Mouse (Mus musculus) limb, embryonic 12.5 days (tissue): ENCODE results near the gene Ccnf. TPM values are rescaled to one million over a fixed set of nuclear protein-coding genes. Genes with fewer than 3 reads are reported as not detected.

Source experiments
- ATAC-seq: fragments of 200-750 bp; cut with Nextera tagmentation; 2 replicates; pipeline ENCODE4 v1.8.0; 2017; ENCODE audit warnings: low read depth, moderate TSS enrichment; ENCODE audit not compliant: insufficient number of reproducible peaks, insufficient read depth, low FRiP score, low TSS enrichment
- H3K27ac ChIP-seq: fragments of 300-500 bp; sonication (generic); 2 replicates; pipeline ENCODE4 v1.5.1; 2016; ENCODE audit warnings: mild to moderate bottlenecking, moderate library complexity
- H3K27me3 ChIP-seq: fragments of 300-500 bp; sonication (generic); 2 replicates; pipeline ENCODE4 v1.6.1; 2016; ENCODE audit warnings: mild to moderate bottlenecking, moderate library complexity
- H3K36me3 ChIP-seq: fragments of 300-500 bp; sonication (generic); 2 replicates; pipeline ENCODE4 v1.6.1; 2016; ENCODE audit warnings: mild to moderate bottlenecking, moderate library complexity
- H3K4me1 ChIP-seq: fragments of 300-500 bp; sonication (generic); replicated peaks from 2 replicates; pipeline ENCODE4 v1.6.1; 2016
- H3K4me2 ChIP-seq: fragments of 300-500 bp; sonication (generic); 2 replicates; pipeline ENCODE4 v1.6.1; 2016; ENCODE audit warnings: mild to moderate bottlenecking, moderate library complexity
- H3K4me3 ChIP-seq: fragments of 300-500 bp; sonication (generic); replicated peaks from 2 replicates; pipeline ENCODE4 v1.5.1; 2016; ENCODE audit warnings: mild to moderate bottlenecking
- H3K9ac ChIP-seq: fragments of 300-500 bp; sonication (generic); replicated peaks from 2 replicates; pipeline ENCODE4 v1.6.1; 2016; ENCODE audit warnings: mild to moderate bottlenecking, moderate library complexity
- H3K9me3 ChIP-seq: fragments of 300-500 bp; sonication (generic); 2 replicates; pipeline ENCODE4 v1.6.1; 2016; ENCODE audit warnings: mild to moderate bottlenecking, moderate library complexity
- WGBS: fragments of 180-500 bp; shearing (Covaris S2); methylation state at CpG from one replicate; pipeline ENCODE4 v1.1.7; 2016; 5-methylcytosine and 5-hydroxymethylcytosine counted together
- polyA plus RNA-seq: library from polyadenylated mRNA; unstranded; fragments of >200 nt; fragmentation: Nextera tagmentation; extraction: Ambion mirVana; gene quantifications from 2 replicates; pipeline ENCODE4 v1.2.1, GENCODE M21; 2016

The Ccnf gene
- polyA plus RNA-seq, 1 experiment from 2014 or later: 92.7 TPM

GRCm38 (mm10) chr17:24201092-24201491, 50.2 kb downstream of the Ccnf start:
- ATAC-seq: no peak
- no peak overlapping the region for H3K4me3 ChIP-seq
- H3K4me2 ChIP-seq: no peak overlapping the region
- no peak overlapping the region for H3K27ac ChIP-seq
- WGBS: 79% methylated on average over 4 of the region's 4 CpGs
- H3K27me3 ChIP-seq: peaks cover 3% of the 10 kb centered on the region; the same call in 1 of the 2 replicates
- no peaks in the 10 kb centered on the region for H3K36me3 ChIP-seq
- peaks cover 26% of the 10 kb centered on the region for H3K4me1 ChIP-seq
- no peak overlapping the region for H3K9ac ChIP-seq
- H3K9me3 ChIP-seq: no peaks in the 10 kb centered on the region

GRCm38 (mm10) chr17:24199741-24200140, 51.5 kb downstream of the Ccnf start:
- no peak for ATAC-seq
- H3K36me3 ChIP-seq: no peaks in the 10 kb centered on the region
- H3K4me2 ChIP-seq: no peak overlapping the region
- 60% methylated on average over 4 of the region's 4 CpGs for WGBS
- no peaks in the 10 kb centered on the region for H3K27me3 ChIP-seq
- H3K9me3 ChIP-seq: no peaks in the 10 kb centered on the region
- peaks cover 18% of the 10 kb centered on the region for H3K4me1 ChIP-seq
- H3K9ac ChIP-seq: no peak overlapping the region
- no peak overlapping the region for H3K4me3 ChIP-seq
- no peak overlapping the region for H3K27ac ChIP-seq

GRCm38 (mm10) chr17:24199252-24199651, 52.0 kb downstream of the Ccnf start:
- Histone ChIP-seq H3K27me3 (no peaks in the 10 kb centered on the region), H3K4me3 (no peak overlapping the region), H3K27ac (no peak overlapping the region), H3K4me2 (no peak overlapping the region), H3K9me3 (no peaks in the 10 kb centered on the region), H3K4me1 (peaks cover 18% of the 10 kb centered on the region), H3K36me3 (no peaks in the 10 kb centered on the region), H3K9ac (no peak overlapping the region)
- WGBS: 74% methylated on average over 4 of the region's 4 CpGs
- no peak for ATAC-seq

GRCm38 (mm10) chr17:24197032-24197824, 54.1 kb downstream of the Ccnf start:
- WGBS: 72% methylated on average over 15 of the region's 15 CpGs
- Histone ChIP-seq H3K4me3 (no peak overlapping the region), H3K9me3 (no peaks in the 10 kb centered on the region), H3K4me2 (no peak overlapping the region), H3K27me3 (no peaks in the 10 kb centered on the region), H3K9ac (no peak overlapping the region), H3K4me1 (peaks cover 13% of the 10 kb centered on the region), H3K27ac (no peak overlapping the region), H3K36me3 (no peaks in the 10 kb centered on the region)
- no peak for ATAC-seq

- H3K4me2 ChIP-seq: no peak overlapping the region
- no peak overlapping the region for H3K27ac ChIP-seq
- no peaks in the 10 kb centered on the region for H3K36me3 ChIP-seq
- no peaks in the 10 kb centered on the region for H3K9me3 ChIP-seq
- peaks cover 18% of the 10 kb centered on the region for H3K4me1 ChIP-seq
- H3K4me3 ChIP-seq: no peak overlapping the region
- ATAC-seq: no peak
- 63% methylated on average over 2 of the region's 2 CpGs for WGBS
- H3K27me3 ChIP-seq: no peaks in the 10 kb centered on the region
- no peak overlapping the region for H3K9ac ChIP-seq
These were observed 55.9 kb downstream of the Ccnf start for GRCm38 (mm10) chr17:24195349-24195748.

- H3K9ac ChIP-seq: no peak overlapping the region
- H3K4me2 ChIP-seq: no peak overlapping the region
- peak; percentile 8; the same call in 1 of the 2 replicates for ATAC-seq
- no peaks in the 10 kb centered on the region for H3K27me3 ChIP-seq
- no peak overlapping the region for H3K27ac ChIP-seq
- WGBS: 83% methylated on average over 5 of the region's 5 CpGs
- peaks cover 18% of the 10 kb centered on the region for H3K4me1 ChIP-seq
- no peak overlapping the region for H3K4me3 ChIP-seq
- H3K36me3 ChIP-seq: peaks cover 6% of the 10 kb centered on the region; the same call in 1 of the 2 replicates
- no peaks in the 10 kb centered on the region for H3K9me3 ChIP-seq
These were observed 57.5 kb downstream of the Ccnf start for GRCm38 (mm10) chr17:24193769-24194168.

- Histone ChIP-seq H3K4me3 (no peak overlapping the region), H3K4me1 (peaks cover 18% of the 10 kb centered on the region), H3K36me3 (peaks cover 11% of the 10 kb centered on the region; the same call in 1 of the 2 replicates), H3K9me3 (no peaks in the 10 kb centered on the region), H3K27ac (no peak overlapping the region), H3K4me2 (no peak overlapping the region), H3K9ac (no peak overlapping the region), H3K27me3 (no peaks in the 10 kb centered on the region)
- ATAC-seq: no peak
- WGBS: 82% methylated on average over 8 of the region's 8 CpGs
These were observed 58.0 kb downstream of the Ccnf start for GRCm38 (mm10) chr17:24193268-24193667.

- Histone ChIP-seq H3K27ac (no peak overlapping the region), H3K4me3 (no peak overlapping the region), H3K9me3 (no peaks in the 10 kb centered on the region), H3K27me3 (no peaks in the 10 kb centered on the region), H3K4me2 (no peak overlapping the region), H3K9ac (no peak overlapping the region), H3K36me3 (peaks cover 15% of the 10 kb centered on the region), H3K4me1 (peaks cover 18% of the 10 kb centered on the region)
- WGBS: 68% methylated on average over 8 of the region's 8 CpGs
- no peak for ATAC-seq
These were observed 58.4 kb downstream of the Ccnf start for GRCm38 (mm10) chr17:24192848-24193247.

- Histone ChIP-seq H3K9me3 (no peaks in the 10 kb centered on the region), H3K36me3 (peaks cover 17% of the 10 kb centered on the region), H3K4me3 (no peak overlapping the region), H3K27ac (no peak overlapping the region), H3K4me2 (no peak overlapping the region), H3K9ac (no peak overlapping the region), H3K4me1 (peaks cover 18% of the 10 kb centered on the region), H3K27me3 (no peaks in the 10 kb centered on the region)
- WGBS: 71% methylated on average over 4 of the region's 4 CpGs
- ATAC-seq: no peak
These were observed 59.8 kb downstream of the Ccnf start for GRCm38 (mm10) chr17:24191481-24191880.

- Histone ChIP-seq H3K9ac (no peak overlapping the region), H3K27ac (no peak overlapping the region), H3K4me2 (no peak overlapping the region), H3K4me3 (no peak overlapping the region), H3K27me3 (no peaks in the 10 kb centered on the region), H3K36me3 (peaks cover 21% of the 10 kb centered on the region), H3K4me1 (peaks cover 18% of the 10 kb centered on the region), H3K9me3 (no peaks in the 10 kb centered on the region)
- WGBS: 80% methylated on average over 2 of the region's 2 CpGs
- no peak for ATAC-seq
These were observed 60.4 kb downstream of the Ccnf start for GRCm38 (mm10) chr17:24190934-24191333.

GRCm38 (mm10) chr17:24174259-24174658, 77.0 kb downstream of the Ccnf start:
- WGBS: 72% methylated on average over 3 of the region's 3 CpGs

GRCm38 (mm10) chr17:24173423-24173822, 77.9 kb downstream of the Ccnf start:
- Histone ChIP-seq H3K27me3 (no peaks in the 10 kb centered on the region), H3K36me3 (no peaks in the 10 kb centered on the region), H3K27ac (no peak overlapping the region), H3K4me2 (no peak overlapping the region), H3K4me3 (no peak overlapping the region), H3K4me1 (peaks cover 7% of the 10 kb centered on the region), H3K9ac (no peak overlapping the region), H3K9me3 (no peaks in the 10 kb centered on the region)
- WGBS: 9% methylated on average over 3 of the region's 3 CpGs
- ATAC-seq: no peak

More at GRCm38 (mm10) chr17:24174259-24174658, 77.0 kb downstream of the Ccnf start:
- H3K27ac ChIP-seq: no peak overlapping the region
- no peak overlapping the region for H3K4me2 ChIP-seq
- no peaks in the 10 kb centered on the region for H3K36me3 ChIP-seq
- no peak overlapping the region for H3K4me3 ChIP-seq
- H3K9ac ChIP-seq: no peak overlapping the region
- ATAC-seq: no peak
- peaks cover 7% of the 10 kb centered on the region for H3K4me1 ChIP-seq
- no peaks in the 10 kb centered on the region for H3K27me3 ChIP-seq
- no peaks in the 10 kb centered on the region for H3K9me3 ChIP-seq
